Mouse (Mus musculus): ENCODE data around the gene Zfp513.

Gene Zfp513

DNA sequence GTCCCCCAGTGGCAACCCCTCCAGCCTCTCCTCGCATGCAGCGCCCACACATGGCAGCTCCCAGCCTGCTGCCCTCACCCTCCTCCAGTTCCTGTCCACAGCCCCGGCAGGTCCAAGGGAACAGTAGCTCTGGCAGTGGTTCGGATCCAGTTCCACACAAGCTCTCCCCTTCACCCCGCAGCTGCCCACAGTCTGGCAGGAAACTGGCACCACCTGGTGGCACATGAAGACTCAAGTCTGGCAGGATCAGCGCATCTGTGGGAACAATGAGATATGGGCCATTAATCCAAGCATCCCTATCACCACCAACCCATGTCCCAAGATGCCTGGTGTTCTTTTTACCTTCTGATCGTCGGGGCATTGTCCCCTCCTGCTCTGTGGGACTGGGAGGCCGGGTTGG lies 2.2 kb downstream of the Zfp513 start:
- peak; percentile 40 for DNase-seq (ENCODE audit: low read depth)

DNA sequence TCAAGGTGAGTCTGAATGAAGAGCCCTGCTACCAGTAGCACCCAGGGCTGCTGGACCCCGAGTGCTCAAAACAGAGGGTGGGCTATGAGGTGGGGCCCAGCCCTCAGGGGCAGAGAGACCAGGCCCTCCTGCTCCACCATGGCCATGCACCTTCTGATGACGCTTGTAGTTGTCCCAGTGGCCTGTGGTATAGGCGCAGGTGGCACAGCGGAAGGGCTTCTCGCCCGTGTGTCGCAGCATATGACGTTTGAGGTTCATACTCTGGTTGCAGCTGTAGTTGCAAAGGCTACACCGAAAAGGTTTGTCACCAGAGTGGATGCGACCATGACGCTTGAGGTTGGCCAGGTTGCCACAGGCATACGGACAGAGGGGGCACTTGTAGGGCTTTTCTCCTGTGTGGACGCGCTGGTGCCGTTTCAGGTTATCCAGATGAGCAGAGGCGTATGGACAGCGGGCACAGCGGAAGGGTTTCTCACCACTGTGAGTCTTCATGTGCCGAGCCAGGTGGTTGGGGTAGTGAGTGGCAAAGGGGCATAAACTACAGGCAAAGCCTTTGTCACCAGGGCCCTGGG lies 2.7 kb downstream of the Zfp513 start:
- DNase-seq (ENCODE audit: low read depth): no peak

DNA sequence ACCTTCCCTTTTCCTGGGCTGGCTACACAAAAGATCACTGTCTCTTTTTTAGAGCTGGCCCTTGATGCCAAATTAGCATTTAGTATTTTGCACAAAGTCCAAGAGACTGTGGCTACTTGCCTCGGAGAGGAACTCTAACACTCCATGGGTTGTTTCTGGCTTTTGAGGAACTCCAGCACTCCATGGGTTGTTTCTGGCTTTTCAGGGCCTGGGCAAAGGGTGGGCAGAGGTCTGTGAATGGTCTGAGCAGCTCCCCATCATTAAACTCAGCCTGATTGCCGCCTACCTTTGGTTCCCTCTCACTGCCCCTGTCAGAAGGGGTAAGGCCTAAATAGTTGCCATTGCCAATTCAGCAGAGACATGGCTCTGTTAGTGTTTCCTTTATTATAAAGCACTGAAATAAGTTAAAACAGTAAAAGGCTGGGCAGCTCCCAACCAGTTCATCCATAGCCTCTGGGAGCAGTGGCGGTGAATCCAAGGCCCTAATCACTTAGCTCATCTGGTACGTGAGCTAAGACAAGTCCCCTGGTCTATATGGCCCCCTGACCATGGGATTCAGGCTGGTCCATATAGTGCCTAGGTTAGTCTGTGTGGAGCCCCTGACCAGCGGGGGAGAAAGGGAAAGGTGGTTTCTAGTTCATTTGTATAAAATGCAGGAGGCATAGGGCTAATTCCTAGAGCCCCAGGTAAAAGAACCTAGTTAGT lies 3.3 kb downstream of the Zfp513 start:
- no peak for DNase-seq (ENCODE audit: low read depth)

DNA sequence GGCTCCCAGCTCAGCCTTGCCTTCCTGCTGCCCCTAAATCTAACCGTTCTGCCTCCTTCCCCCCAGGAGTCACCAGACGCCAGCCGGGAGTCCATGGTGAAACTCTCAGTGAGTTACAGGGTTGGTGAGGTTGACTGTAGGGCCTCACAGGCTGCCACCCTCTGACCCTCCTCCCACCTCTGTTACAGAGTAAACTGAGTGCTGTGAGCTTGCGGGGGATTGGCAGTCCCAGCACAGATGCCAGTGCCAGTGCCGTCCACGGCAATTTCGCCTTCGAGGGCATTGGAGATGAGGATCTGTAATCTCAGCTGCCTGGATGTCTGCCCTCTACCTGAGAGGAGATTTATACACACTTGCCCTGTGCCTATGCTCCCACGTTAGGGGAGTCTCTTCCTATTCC lies 3.9 kb downstream of the Zfp513 start:
- DNase-seq (ENCODE audit: low read depth): no peak

DNA sequence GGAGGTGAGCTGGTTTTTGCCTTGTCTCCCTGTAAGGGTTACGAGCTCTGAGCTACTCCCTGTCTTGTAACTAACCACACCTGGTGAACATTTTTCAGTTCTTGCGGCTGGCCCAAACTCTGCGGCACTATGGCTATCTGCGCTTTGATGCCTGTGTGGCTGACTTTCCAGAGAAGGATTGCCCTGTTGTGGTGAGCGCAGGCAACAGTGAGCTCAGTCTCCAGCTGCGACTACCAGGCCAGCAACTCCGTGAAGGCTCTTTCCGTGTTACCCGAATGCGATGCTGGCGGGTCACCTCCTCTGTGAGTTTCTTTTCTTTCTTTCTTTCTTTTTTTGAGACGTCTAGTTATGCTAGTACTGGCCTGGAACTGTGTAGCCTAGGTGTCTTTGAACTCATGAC lies 5.0 kb downstream of the Zfp513 start:
- DNase-seq (ENCODE audit: low read depth): no peak

DNA sequence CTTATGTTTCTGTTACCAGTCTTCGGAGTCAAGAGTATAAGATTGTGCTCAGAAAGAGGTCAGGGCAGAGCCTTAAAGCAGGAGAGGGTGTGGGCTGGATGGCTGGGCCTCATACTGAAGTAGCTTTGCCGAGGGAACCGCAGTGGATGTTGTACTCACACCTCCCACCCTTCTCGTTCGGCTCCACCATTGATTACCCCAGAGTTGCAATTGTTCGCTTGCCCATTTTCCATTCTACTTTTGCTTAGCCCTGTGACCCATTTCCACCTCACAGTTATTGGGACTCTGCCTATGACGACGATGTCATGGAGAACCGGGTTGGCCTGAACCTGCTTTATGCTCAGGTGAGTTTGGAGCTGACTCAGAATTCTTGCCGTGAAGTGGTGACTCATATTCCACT lies 5.9 kb downstream of the Zfp513 start:
- DNase-seq (ENCODE audit: low read depth): no peak

DNA sequence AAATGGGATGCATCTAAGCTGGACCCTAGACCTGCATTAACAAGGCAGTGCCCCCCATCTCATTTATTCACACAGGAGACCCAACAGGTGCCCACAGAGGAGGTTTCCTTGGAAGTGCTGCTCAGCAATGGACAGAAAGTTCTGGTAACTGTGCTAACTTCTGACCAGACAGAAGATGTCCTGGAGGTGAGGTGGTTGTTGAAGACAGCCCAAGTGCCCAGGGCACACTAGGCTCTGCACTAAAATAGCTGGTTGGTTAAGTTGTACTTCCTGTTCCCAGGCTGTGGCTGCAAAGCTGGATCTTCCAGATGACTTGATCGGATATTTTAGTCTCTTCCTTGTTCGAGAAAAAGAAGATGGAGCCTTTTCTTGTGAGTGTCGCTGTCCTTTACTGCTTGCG lies 6.4 kb downstream of the Zfp513 start:
- no peak for DNase-seq (ENCODE audit: low read depth)

DNA sequence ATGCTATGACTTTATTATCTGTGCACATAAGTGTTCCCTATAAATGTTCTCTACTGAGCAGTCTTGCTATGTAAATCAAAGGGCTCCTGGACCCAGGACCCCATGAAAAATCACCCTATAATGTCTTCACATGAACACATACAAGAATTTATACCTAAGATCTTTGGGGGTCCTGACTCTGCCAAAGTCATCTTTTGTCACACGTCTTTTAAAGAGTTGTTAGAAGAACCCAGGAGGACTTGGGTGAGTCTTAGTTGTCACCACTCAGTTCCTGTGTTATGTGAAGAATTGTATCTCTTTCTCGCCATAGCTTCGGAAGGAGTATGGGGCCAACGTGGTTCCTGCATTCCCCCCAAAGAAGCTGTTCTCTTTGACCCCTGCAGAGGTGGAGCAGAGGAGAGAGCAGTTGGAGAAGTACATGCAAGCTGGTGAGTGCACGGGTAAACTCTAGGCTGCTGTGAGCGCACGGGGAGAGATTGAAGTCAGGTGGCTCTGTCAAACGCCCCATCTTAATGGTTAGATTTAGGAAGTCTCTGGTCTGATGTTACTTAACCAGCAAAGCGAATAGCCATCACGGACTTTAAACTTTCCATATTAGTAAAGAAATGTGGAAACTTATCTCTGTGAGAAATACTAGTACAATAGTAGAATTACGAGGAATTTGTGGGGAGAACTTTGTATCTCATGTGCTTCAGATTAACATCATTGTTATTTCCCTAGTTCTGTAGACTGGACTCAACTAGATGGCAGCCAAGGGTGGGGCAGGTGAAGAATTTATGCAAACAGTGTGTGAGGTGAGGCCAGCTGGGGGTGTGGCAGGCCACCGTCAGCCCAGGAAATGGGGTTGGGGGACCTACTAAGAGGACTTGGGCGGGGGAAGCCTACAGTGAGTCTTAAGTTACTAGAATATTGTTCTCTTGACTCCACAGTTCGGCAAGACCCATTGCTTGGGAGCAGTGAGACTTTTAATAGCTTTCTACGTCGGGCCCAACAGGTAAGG lies 7.3 kb downstream of the Zfp513 start:
- no peak for DNase-seq (ENCODE audit: low read depth)

DNA sequence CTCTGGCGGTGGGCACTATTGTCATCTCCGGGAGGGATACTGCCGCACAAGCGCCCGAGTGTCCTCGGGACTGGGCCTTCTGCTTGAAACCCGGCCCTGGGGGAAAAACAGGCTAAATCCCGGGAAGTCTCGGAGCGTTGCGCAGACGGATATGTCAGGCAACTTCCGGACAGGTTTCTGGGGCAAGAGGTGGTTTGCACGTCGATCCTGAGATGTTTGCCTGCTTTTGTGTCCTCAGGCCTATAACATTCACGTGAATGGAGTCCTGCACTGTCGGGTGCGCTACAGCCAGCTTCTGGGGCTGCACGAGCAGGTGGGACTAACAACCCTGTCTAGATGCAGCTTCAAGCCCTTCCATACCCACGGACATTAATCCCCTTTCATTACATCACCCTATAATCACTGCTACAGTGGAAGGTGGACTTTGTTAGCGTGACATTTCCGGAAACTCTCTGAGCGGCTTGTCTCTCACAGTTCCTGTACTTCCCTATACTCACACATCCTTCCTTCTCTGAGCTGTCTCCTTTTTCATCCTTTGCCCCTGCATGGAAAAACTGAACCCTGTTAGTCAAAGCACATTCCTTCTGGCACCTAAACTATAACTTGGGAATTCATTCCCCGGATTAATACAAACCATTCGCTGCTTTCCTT lies 8.3 kb downstream of the Zfp513 start:
- peak; percentile 49 for DNase-seq (ENCODE audit: low read depth)

DNA sequence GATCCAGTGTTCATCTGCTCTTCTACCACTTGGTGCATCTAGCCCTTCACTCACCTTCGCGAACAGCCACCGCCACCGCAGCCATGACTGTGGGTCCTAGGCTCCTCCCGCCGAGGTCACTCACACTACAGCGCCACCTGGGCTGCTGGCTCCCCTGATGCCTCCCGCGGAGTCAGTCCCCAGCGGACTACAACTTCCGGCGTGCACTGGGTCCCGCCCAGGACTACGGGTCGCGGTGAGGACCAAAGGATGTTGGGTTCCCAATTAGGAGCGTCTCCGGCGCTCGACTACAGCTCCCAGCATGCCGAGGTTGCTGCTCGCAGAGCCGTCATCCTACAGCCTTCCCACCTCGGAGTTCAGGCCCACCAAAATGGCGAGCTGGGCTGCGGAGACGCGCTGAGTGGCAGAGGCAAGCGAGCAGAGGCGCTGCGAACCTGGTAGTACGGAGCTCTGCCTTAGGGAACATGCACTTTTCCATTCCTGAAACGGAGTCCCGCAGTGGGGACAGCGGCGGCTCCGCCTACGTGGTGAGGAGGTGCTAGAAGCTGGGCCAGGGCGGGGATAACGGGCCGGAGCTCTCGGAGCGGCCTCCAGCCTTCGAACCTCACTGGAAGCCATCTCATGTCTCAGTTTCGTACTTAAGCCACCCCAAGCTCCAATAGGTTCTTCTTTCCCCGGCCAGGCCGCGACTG lies 9.0 kb downstream of the Zfp513 start, which contains the start of the genes Snx17 and Eif2b4:
TSS of gene Snx17 (plus strand) at position 289 of the 692 bp plus-strand sequence.
TSS of gene Eif2b4 (minus strand) at position 492 of the 692 bp plus-strand sequence.
- peak; percentile 99 for DNase-seq (ENCODE audit: low read depth)

DNA sequence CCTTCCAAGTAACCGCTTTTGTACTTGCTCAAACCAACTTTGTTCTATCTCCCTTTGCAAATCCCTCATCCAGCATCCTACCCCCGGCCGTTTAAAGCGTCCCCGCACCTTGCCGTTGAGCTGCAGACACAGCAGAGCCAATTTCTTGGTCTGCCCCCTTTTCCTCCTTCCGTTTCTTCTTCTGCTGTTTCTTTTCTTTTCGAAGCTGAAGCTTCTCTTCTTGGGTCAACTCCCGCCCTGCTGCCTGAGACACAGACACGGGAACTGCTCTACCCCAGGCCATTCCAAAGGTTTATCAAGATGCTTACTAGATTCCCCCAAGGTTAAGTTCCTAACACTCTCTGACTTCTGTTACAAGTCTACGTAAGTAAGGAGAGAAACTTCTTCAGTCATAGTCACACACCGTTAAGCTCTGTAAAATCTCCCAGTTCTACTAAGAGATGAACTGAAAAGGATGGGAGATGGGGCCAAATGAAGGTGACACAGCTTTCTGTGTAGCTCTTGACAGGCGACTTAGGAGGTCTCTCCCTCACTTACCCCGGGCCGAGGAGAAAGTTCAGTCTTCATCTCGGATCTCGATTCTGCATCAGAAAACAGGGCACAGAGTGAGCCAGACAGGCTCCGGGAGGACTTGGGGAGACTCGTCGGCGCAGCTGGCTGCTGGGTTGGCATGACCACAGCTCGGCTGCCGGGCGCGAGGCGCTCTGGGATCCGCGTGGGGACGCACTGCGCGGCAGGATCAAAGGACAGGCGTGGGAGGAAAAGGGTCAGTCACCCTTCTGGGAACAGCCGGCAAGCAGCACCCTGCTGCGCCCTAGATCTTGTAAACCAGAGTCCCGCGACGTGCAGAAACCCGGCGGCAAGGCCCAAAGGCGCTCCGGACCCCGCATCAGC lies 9.8 kb downstream of the Zfp513 start:
- DNase-seq (ENCODE audit: low read depth): no peak

DNA sequence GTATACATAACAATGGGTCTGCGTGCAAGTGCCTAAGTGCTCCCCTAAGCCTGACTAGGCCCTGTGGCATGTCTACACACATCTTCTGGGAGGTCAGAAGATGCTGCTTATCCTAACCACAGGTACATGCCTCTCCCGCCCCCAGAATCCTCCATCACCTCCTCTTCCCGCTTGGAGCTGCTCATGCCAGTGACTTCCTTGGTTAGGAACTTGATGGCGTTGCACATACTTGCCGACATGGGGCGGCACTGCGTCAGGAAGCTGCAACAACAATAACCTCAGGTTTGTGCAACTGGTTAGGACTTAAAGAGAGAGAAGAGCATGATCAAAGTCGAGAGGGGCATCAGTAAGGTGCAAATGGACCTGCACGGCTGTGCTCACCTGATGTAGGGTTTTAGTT lies 11.9 kb downstream of the Zfp513 start:
- no peak for DNase-seq (ENCODE audit: low read depth)

DNA sequence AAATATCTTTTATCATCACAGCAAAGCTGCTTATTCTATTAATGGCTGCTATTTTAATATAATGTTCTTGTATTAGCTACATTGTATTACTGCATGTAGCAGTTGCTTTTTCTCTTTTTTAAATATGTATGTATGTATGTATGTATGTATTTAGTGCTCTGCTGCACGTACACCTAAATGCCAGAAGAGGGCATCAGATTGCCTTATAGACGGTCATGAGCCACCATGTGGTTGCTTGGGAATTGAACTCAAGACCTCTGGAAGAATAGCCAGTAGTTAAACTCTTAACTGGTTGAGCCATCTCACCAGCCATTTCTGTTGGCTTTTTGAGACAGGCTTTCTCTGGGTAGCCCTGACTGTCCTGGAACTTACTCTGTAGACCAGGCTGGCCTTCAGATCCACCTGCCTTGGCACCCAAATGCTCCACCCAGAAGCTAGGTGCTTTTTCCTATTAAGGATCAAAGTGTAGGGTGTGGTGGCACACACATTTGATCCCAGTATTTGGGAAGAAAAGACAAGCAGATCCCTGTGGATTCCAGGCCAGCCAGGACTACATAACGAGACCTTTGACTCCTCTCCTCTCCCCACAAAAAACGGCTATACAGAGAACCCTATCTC lies 13.8 kb downstream of the Zfp513 start:
- DNase-seq (ENCODE audit: low read depth): peak; percentile 83

DNA sequence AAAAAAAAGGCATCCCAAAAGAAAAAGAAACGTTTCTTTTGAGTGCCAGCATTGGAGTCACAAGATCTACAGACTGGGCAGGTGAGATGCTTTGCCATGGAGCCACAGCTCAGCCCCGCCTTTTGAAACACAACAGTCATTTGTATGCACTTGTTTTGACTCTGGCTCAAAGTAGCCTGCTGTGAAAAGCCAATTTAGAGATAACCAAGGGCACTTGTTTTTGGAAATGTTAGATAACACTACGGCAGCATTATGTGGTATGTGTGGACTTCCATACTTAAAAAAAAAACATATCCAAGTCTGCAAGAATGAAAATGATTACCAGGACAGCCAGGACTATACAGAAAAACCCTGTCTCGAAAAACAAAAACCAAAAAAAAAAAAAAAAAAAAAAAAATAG lies 18.4 kb downstream of the Zfp513 start:
- no peak for DNase-seq (ENCODE audit: low read depth)

DNA sequence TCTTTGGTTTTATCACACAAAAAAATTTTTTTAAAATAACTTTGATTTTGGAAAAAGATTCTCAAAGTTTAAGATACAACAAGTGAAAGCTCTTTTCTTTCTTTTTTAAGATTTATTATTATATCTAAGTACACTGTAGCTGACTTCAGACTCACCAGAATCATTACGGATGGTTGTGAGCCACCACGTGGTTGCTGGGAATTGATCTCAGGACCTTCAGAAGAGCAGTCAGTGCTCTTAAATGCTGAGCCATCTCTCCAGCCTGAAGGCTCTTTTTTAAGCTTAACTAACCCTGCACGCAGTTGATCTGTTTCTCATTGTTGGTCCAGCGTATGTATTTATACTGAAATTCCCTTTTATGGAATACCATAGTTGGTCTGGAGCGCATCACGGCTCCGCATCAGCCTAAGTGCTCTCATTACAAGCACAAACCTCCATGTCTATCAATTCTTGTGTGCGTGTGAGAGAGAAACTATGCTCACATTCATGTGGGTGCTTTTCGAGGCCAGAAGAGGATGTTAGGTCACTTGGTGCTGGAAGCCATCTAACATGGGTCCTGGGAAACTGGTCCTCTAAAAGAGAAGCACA lies 20.8 kb downstream of the Zfp513 start:
- no peak for DNase-seq (ENCODE audit: low read depth)

DNA sequence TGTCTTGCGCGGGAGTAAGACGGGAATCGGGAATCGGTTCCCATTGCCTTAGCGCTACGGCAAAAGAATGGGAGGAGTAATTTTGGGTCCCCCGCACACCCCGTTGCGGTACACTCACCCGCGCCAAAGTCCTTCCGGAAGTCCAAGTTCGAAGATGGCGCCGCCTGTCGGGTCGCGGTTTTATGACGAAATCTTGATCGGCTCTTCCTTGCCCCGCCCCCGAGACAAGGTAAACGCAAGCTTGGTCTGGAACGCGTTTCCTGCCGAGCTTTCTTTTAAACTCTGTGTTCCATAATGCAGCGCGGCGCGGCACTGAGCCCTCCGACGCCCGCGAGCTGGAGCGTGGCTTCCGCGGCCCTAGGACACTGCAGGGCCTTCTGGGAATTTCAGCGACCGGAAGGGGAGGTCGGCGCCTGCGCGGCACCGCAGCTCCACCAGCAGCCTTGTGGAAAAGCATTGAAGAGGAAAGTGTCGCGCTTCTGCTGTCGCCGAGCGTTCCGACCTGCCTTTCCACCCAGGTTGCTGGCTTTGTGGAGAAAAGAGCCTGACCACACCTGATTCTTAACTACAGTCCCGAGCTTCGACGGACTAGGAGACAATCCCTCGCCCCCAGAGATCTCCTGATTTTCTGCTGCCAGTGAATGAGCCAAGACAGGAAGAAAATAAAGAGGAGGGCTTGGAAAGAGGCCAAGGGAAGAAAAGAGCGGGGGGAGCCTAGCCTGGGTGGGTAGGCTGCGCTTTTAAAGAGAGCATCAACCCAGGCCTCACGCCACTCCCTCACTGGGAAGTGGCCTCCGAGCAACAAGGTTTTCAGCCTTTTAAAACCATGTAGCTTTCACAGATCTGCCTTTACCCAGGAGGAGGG lies 22.1 kb downstream of the Zfp513 start, which contains the start of the genes Gm29609 and Gtf3c2:
TSS of gene Gm29609 (minus strand) at position 146 of the 865 bp plus-strand sequence.
TSS of gene Gtf3c2 (minus strand) at position 379 of the 865 bp plus-strand sequence.
- peak; percentile 97 for DNase-seq (ENCODE audit: low read depth)

DNA sequence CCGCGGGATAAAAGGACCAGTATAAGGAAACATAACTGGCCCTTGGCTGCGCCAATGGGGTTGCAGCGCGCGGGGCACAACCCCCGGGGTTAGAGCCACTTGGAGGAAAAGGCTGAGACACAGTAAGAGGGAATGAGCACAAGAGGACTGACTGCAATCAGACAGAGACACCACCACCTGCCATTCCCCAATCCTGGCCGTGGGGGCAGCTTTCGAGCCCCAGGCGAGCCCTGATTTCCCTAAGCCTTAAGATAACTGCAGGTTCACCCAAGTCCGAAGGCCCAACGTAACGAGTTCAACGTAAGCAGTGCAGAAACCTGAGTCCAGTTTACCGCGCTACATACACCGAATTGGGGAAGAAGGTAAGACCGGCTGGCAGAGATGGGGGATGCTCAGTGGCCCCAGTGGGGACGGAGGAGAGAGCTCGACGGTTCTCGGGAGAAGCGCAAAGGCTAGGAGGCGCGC lies 22.8 kb downstream of the Zfp513 start:
- peak; percentile 84 for DNase-seq (ENCODE audit: low read depth)

DNA sequence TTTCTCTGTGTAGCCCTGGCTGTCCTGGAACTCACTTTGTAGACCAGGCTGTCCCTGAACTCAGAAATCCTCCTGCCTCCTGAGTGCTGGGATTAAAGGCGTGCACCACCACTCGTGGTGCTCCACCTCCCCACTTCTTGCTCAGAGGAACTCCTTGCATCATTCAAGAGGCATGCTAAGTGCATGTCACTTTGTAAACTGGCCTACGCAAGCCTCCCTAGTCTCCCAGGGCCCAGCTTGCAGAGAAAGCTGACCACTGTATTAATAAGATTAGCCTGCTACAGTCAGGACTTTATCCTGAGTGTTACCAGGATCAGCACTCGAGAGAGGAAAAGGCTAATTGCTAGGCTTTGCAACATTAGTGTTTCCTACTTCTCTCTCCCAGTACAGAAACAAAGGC lies 33.5 kb downstream of the Zfp513 start:
- DNase-seq (ENCODE audit: low read depth): no peak
